Mouse (Mus musculus) limb, embryonic 14.5 days (tissue): ENCODE measurements around the gene Cgref1. TPM values are rescaled to one million over a fixed set of nuclear protein-coding genes. Genes with fewer than 3 reads are reported as not detected.
A peak's percentile ranks its signal among the peaks of the same experiment; 100 is the strongest.

Experiments
- ATAC-seq: fragments of 200-750 bp; cut with Nextera tagmentation; 2 replicates; pipeline ENCODE4 v1.8.0; 2017; ENCODE audit warnings: low read depth, moderate number of reproducible peaks, moderate TSS enrichment; ENCODE audit not compliant: low FRiP score
- DNase-seq: peaks from one replicate; pipeline ENCODE4 v3.0.0-alpha.2; 2015; ENCODE audit warnings: low spot score
- H3K27ac ChIP-seq: fragments of 300-500 bp; sonication (generic); replicated peaks from 2 replicates; pipeline ENCODE4 v1.5.1; 2014; ENCODE audit warnings: low read depth, mild to moderate bottlenecking, low read length, moderate library complexity, mixed read lengths
- H3K27me3 ChIP-seq: fragments of 300-500 bp; sonication (generic); 2 replicates; pipeline ENCODE4 v1.6.1; 2014; ENCODE audit warnings: low read length, mixed read lengths; ENCODE audit not compliant: control insufficient read depth, insufficient read depth
- H3K36me3 ChIP-seq: fragments of 300-500 bp; sonication (generic); 2 replicates; pipeline ENCODE4 v1.6.1; 2014; ENCODE audit warnings: mild to moderate bottlenecking, low read length, moderate library complexity, mixed read lengths; ENCODE audit not compliant: control insufficient read depth, insufficient read depth
- H3K4me1 ChIP-seq: fragments of 300-500 bp; sonication (generic); 2 replicates; pipeline ENCODE4 v1.6.1; 2014; ENCODE audit warnings: antibody characterized with exemption, low read length, mixed read lengths; ENCODE audit not compliant: control insufficient read depth, insufficient read depth
- H3K4me2 ChIP-seq: fragments of 300-500 bp; sonication (generic); replicated peaks from 2 replicates; pipeline ENCODE4 v1.6.1; 2014; ENCODE audit warnings: low read depth, mild to moderate bottlenecking, low read length, moderate library complexity; ENCODE audit not compliant: severe bottlenecking
- H3K4me3 ChIP-seq: fragments of 300-500 bp; sonication (generic); replicated peaks from 2 replicates; pipeline ENCODE4 v1.5.1; 2014; ENCODE audit warnings: low read length
- H3K9ac ChIP-seq: fragments of 300-500 bp; sonication (generic); 2 replicates; pipeline ENCODE4 v1.6.1; 2014; ENCODE audit warnings: mild to moderate bottlenecking, low read depth, low read length, moderate library complexity; ENCODE audit not compliant: severe bottlenecking
- H3K9me3 ChIP-seq: fragments of 300-500 bp; sonication (generic); 2 replicates; pipeline ENCODE4 v1.6.1; 2016; ENCODE audit warnings: low read length; ENCODE audit not compliant: control insufficient read depth
- POLR2A ChIP-seq: fragments of 200-500 bp; IDR thresholded peaks from 2 replicates; pipeline ENCODE4 v1.8.0; 2012; ENCODE audit warnings: inconsistent platforms, mild to moderate bottlenecking, moderate library complexity, borderline replicate concordance; ENCODE audit not compliant: insufficient read depth, insufficient read length; ENCODE audit errors: extremely low read depth
- WGBS: fragments of 180-500 bp; shearing (Covaris S2); extraction: QIAGEN DNeasy Blood & Tissue Kit; methylation state at CpG from one replicate; pipeline ENCODE4 v1.1.7; 2014; 5-methylcytosine and 5-hydroxymethylcytosine counted together
- polyA plus RNA-seq, 2 experiments: library from polyadenylated mRNA; depleted of rRNA in 1 of 2; stranded (reverse) in 1 of 2; unstranded in 1 of 2; fragments of >200 nt; fragmentation: Nextera tagmentation in 1 of 2; extraction: Ambion mirVana in 1 of 2; gene quantifications; 2 replicates each; pipeline versions ENCODE4 v1.2.1 to v1.2.3; 2012 to 2014

Cgref1 gene
- polyA plus RNA-seq, 2 experiments: 20.9 to 21.5 TPM

- no peak; the same call in 1 of the 2 replicates for TF ChIP-seq POLR2A
- DNase-seq (peak; percentile 92), ATAC-seq (peak; percentile 84)
- H3K36me3 ChIP-seq: peaks cover 27% of the 10 kb centered on the region
- H3K4me2 ChIP-seq: peak overlapping the region; percentile 66
- 2% methylated on average over 31 of the region's 31 CpGs for WGBS
- peak overlapping the region; percentile 44 for H3K4me3 ChIP-seq
- peak overlapping the region; percentile 50; the same call in 1 of the 2 replicates for H3K27ac ChIP-seq
- H3K9me3 ChIP-seq: no peaks in the 10 kb centered on the region
- H3K4me1 ChIP-seq: peaks cover 6% of the 10 kb centered on the region; the same call in 1 of the 2 replicates
- H3K9ac ChIP-seq: peak overlapping the region; percentile 47
- H3K27me3 ChIP-seq: no peaks in the 10 kb centered on the region; the same call in 1 of the 2 replicates
These were observed 4.4 kb upstream of the Cgref1 start for GRCm38 (mm10) chr5:30949654-30950326.

GRCm38 (mm10) chr5:30948620-30949019 is 3.2 kb upstream of the Cgref1 start:
- Histone ChIP-seq H3K9me3 (no peaks in the 10 kb centered on the region), H3K4me3 (no peak overlapping the region), H3K4me1 (peaks cover 6% of the 10 kb centered on the region; the same call in 1 of the 2 replicates), H3K27ac (no peak overlapping the region), H3K27me3 (no peaks in the 10 kb centered on the region; the same call in 1 of the 2 replicates), H3K4me2 (no peak overlapping the region), H3K36me3 (peaks cover 15% of the 10 kb centered on the region), H3K9ac (no peak overlapping the region)
- 74% methylated on average over 5 of the region's 5 CpGs for WGBS
- no peak for TF ChIP-seq POLR2A
- no peak for ATAC-seq
- DNase-seq: no peak

GRCm38 (mm10) chr5:30944344-30944743 is 1.0 kb downstream of the Cgref1 start:
- no peaks in the 10 kb centered on the region for H3K36me3 ChIP-seq
- no peak overlapping the region for H3K9ac ChIP-seq
- no peak for TF ChIP-seq POLR2A
- H3K9me3 ChIP-seq: no peaks in the 10 kb centered on the region
- H3K27me3 ChIP-seq: no peaks in the 10 kb centered on the region; the same call in 1 of the 2 replicates
- no peak overlapping the region for H3K4me3 ChIP-seq
- DNase-seq (no peak), ATAC-seq (no peak)
- H3K4me2 ChIP-seq: no peak overlapping the region; the same call in 1 of the 2 replicates
- H3K27ac ChIP-seq: no peak overlapping the region
- 77% methylated on average over 6 of the region's 6 CpGs for WGBS
- H3K4me1 ChIP-seq: peaks cover 3% of the 10 kb centered on the region; the same call in 1 of the 2 replicates

GRCm38 (mm10) chr5:30943004-30943403 is 2.4 kb downstream of the Cgref1 start:
- H3K27me3 ChIP-seq: no peaks in the 10 kb centered on the region; the same call in 1 of the 2 replicates
- no peak for TF ChIP-seq POLR2A
- H3K9me3 ChIP-seq: no peaks in the 10 kb centered on the region
- WGBS: 95% methylated on average over 2 of the region's 2 CpGs
- DNase-seq (no peak), ATAC-seq (no peak)
- no peak overlapping the region for H3K9ac ChIP-seq
- no peak overlapping the region for H3K4me2 ChIP-seq
- no peaks in the 10 kb centered on the region for H3K4me1 ChIP-seq
- H3K27ac ChIP-seq: no peak overlapping the region
- H3K36me3 ChIP-seq: no peaks in the 10 kb centered on the region
- no peak overlapping the region for H3K4me3 ChIP-seq

- H3K27me3 ChIP-seq: no peaks in the 10 kb centered on the region
- no peaks in the 10 kb centered on the region for H3K36me3 ChIP-seq
- no peak overlapping the region for H3K27ac ChIP-seq
- DNase-seq (no peak), ATAC-seq (no peak)
- H3K4me3 ChIP-seq: no peak overlapping the region
- no peak for TF ChIP-seq POLR2A
- H3K4me1 ChIP-seq: no peaks in the 10 kb centered on the region
- H3K9ac ChIP-seq: no peak overlapping the region
- 89% methylated on average over 5 of the region's 5 CpGs for WGBS
- H3K4me2 ChIP-seq: no peak overlapping the region
- no peaks in the 10 kb centered on the region for H3K9me3 ChIP-seq
These were observed 10.5 kb downstream of the Cgref1 start for GRCm38 (mm10) chr5:30934725-30935461.
